Mouse (Mus musculus): ENCODE data around the gene Zbtb7b.

The Zbtb7b gene

GRCm38 (mm10) chr3:89364631-89365030 is 29.9 kb downstream of the Zbtb7b start:
- peaks cover 63% of the 10 kb centered on the region for H3K27me3 ChIP-seq (ENCODE audit: insufficient read depth, low read length)
- H3K9me3 ChIP-seq (ENCODE audit: low read length), result no peaks in the 10 kb centered on the region
- H3K36me3 ChIP-seq (ENCODE audit: insufficient read depth, low read length), result no peaks in the 10 kb centered on the region
- H3K4me3 ChIP-seq (replicated peaks; ENCODE audit: low read length), result peak overlapping the region; percentile 60; the same call in 1 of the 2 replicates
- peaks cover 31% of the 10 kb centered on the region for H3K4me1 ChIP-seq (replicated peaks; ENCODE audit: low read depth, low read length)
- TF ChIP-seq POU5F1 (IDR thresholded peaks at IDR 0.05; ENCODE audit: borderline replicate concordance, low read length), result no peak
- TF ChIP-seq NANOG (IDR thresholded peaks at IDR 0.05; ENCODE audit: borderline replicate concordance, low read length), result no peak
- TF ChIP-seq CTCF (conservative IDR thresholded peaks at IDR 0.05; ENCODE audit: low read length), result no peak

- Histone ChIP-seq H3K4me1 (replicated peaks; ENCODE audit: low read depth, low read length) (peaks cover 26% of the 10 kb centered on the region), H3K9me3 (ENCODE audit: low read length) (no peaks in the 10 kb centered on the region), H3K36me3 (ENCODE audit: insufficient read depth, low read length) (no peaks in the 10 kb centered on the region), H3K4me3 (replicated peaks; ENCODE audit: low read length) (no peak within 1 kb of the TSS), H3K27me3 (ENCODE audit: insufficient read depth, low read length) (peaks cover 66% of the 10 kb centered on the region)
- no peak for TF ChIP-seq CTCF (conservative IDR thresholded peaks at IDR 0.05; ENCODE audit: low read length)
- TF ChIP-seq NANOG (IDR thresholded peaks at IDR 0.05; ENCODE audit: borderline replicate concordance, low read length), result no peak
- TF ChIP-seq POU5F1 (IDR thresholded peaks at IDR 0.05; ENCODE audit: borderline replicate concordance, low read length), result no peak
Measured at GRCm38 (mm10) chr3:89361675-89362074, 32.9 kb downstream of the Zbtb7b start, which contains the start of gene Dcst2. TSS of gene Dcst2 (plus strand) at chr3:89361975.

- H3K9me3 ChIP-seq (ENCODE audit: low read length), result no peaks in the 10 kb centered on the region
- TF ChIP-seq POU5F1 (IDR thresholded peaks at IDR 0.05; ENCODE audit: borderline replicate concordance, low read length) (no peak), NANOG (IDR thresholded peaks at IDR 0.05; ENCODE audit: borderline replicate concordance, low read length) (no peak), CTCF (conservative IDR thresholded peaks at IDR 0.05; ENCODE audit: low read length) (no peak)
- no peak overlapping the region for H3K4me3 ChIP-seq (replicated peaks; ENCODE audit: low read length)
- H3K36me3 ChIP-seq (ENCODE audit: insufficient read depth, low read length), result no peaks in the 10 kb centered on the region
- peaks cover 66% of the 10 kb centered on the region for H3K27me3 ChIP-seq (ENCODE audit: insufficient read depth, low read length)
- peaks cover 28% of the 10 kb centered on the region for H3K4me1 ChIP-seq (replicated peaks; ENCODE audit: low read depth, low read length)
Measured at GRCm38 (mm10) chr3:89360237-89360636, 34.3 kb downstream of the Zbtb7b start.

GRCm38 (mm10) chr3:89359630-89360029 is 34.9 kb downstream of the Zbtb7b start:
- no peaks in the 10 kb centered on the region for H3K9me3 ChIP-seq (ENCODE audit: low read length)
- H3K27me3 ChIP-seq (ENCODE audit: insufficient read depth, low read length), result peaks cover 61% of the 10 kb centered on the region
- H3K4me3 ChIP-seq (replicated peaks; ENCODE audit: low read length), result no peak overlapping the region
- no peaks in the 10 kb centered on the region for H3K36me3 ChIP-seq (ENCODE audit: insufficient read depth, low read length)
- TF ChIP-seq CTCF (conservative IDR thresholded peaks at IDR 0.05; ENCODE audit: low read length) (no peak), POU5F1 (IDR thresholded peaks at IDR 0.05; ENCODE audit: borderline replicate concordance, low read length) (no peak), NANOG (IDR thresholded peaks at IDR 0.05; ENCODE audit: borderline replicate concordance, low read length) (no peak)
- H3K4me1 ChIP-seq (replicated peaks; ENCODE audit: low read depth, low read length), result peaks cover 26% of the 10 kb centered on the region

GRCm38 (mm10) chr3:89356029-89356428 is 38.5 kb downstream of the Zbtb7b start:
- Histone ChIP-seq H3K4me3 (replicated peaks; ENCODE audit: low read length) (peak overlapping the region; percentile 48; the same call in 1 of the 2 replicates), H3K9me3 (ENCODE audit: low read length) (no peaks in the 10 kb centered on the region), H3K27me3 (ENCODE audit: insufficient read depth, low read length) (peaks cover 75% of the 10 kb centered on the region), H3K4me1 (replicated peaks; ENCODE audit: low read depth, low read length) (peaks cover 44% of the 10 kb centered on the region), H3K36me3 (ENCODE audit: insufficient read depth, low read length) (no peaks in the 10 kb centered on the region)
- TF ChIP-seq NANOG (IDR thresholded peaks at IDR 0.05; ENCODE audit: borderline replicate concordance, low read length) (no peak), CTCF (conservative IDR thresholded peaks at IDR 0.05; ENCODE audit: low read length) (no peak), POU5F1 (IDR thresholded peaks at IDR 0.05; ENCODE audit: borderline replicate concordance, low read length) (no peak)

- H3K4me1 ChIP-seq (replicated peaks; ENCODE audit: low read depth, low read length), result peaks cover 47% of the 10 kb centered on the region
- H3K36me3 ChIP-seq (ENCODE audit: insufficient read depth, low read length), result no peaks in the 10 kb centered on the region
- H3K4me3 ChIP-seq (replicated peaks; ENCODE audit: low read length), result no peak overlapping the region
- peaks cover 80% of the 10 kb centered on the region for H3K27me3 ChIP-seq (ENCODE audit: insufficient read depth, low read length)
- H3K9me3 ChIP-seq (ENCODE audit: low read length), result no peaks in the 10 kb centered on the region
- no peak for TF ChIP-seq NANOG (IDR thresholded peaks at IDR 0.05; ENCODE audit: borderline replicate concordance, low read length)
- TF ChIP-seq CTCF (conservative IDR thresholded peaks at IDR 0.05; ENCODE audit: low read length), result no peak
- no peak for TF ChIP-seq POU5F1 (IDR thresholded peaks at IDR 0.05; ENCODE audit: borderline replicate concordance, low read length)
Measured at GRCm38 (mm10) chr3:89355512-89355902, 39.1 kb downstream of the Zbtb7b start.

GRCm38 (mm10) chr3:89354816-89355511 is 39.6 kb downstream of the Zbtb7b start:
- Histone ChIP-seq H3K36me3 (ENCODE audit: insufficient read depth, low read length) (no peaks in the 10 kb centered on the region), H3K4me3 (replicated peaks; ENCODE audit: low read length) (no peak overlapping the region), H3K27me3 (ENCODE audit: insufficient read depth, low read length) (peaks cover 86% of the 10 kb centered on the region), H3K9me3 (ENCODE audit: low read length) (no peaks in the 10 kb centered on the region), H3K4me1 (replicated peaks; ENCODE audit: low read depth, low read length) (peaks cover 52% of the 10 kb centered on the region)
- TF ChIP-seq CTCF (conservative IDR thresholded peaks at IDR 0.05; ENCODE audit: low read length) (peak; percentile 98), NANOG (IDR thresholded peaks at IDR 0.05; ENCODE audit: borderline replicate concordance, low read length) (no peak)

- peaks cover 19% of the 10 kb centered on the region for H3K36me3 ChIP-seq (ENCODE audit: insufficient read depth, low read length)
- no peak for TF ChIP-seq NANOG (IDR thresholded peaks at IDR 0.05; ENCODE audit: borderline replicate concordance, low read length)
- peaks cover 81% of the 10 kb centered on the region for H3K27me3 ChIP-seq (ENCODE audit: insufficient read depth, low read length)
- no peaks in the 10 kb centered on the region for H3K9me3 ChIP-seq (ENCODE audit: low read length)
- H3K4me3 ChIP-seq (replicated peaks; ENCODE audit: low read length), result no peak overlapping the region
- peaks cover 58% of the 10 kb centered on the region for H3K4me1 ChIP-seq (replicated peaks; ENCODE audit: low read depth, low read length)
Measured at GRCm38 (mm10) chr3:89351271-89351670, 43.3 kb downstream of the Zbtb7b start.

Measured in E14TG2a.4 (cell line).